Mouse (Mus musculus): ENCODE results near the gene Lsm12.

Gene Lsm12

DNA sequence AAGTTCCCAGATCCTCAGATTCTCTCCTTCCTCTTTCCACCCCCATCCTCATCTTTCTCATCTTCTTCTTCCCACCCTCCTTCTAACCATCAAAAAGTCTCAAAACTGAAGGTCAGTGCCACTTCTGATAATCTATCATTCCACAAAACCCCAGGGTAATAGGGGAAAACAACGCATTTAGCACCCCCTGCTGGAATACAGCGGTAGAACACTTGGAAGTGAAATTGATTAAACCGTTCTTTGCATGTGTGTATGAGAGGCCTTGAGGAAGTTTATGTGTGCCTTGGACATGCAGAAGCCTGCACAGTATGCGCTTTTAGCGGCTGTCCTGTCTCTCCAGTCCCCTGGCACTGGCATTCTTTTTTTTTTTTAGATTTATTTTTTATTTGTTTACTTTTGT lies 44.6 kb downstream of the Lsm12 start:
- no peak for ATAC-seq (ENCODE audit: insufficient number of reproducible peaks, low FRiP score, low TSS enrichment)

DNA sequence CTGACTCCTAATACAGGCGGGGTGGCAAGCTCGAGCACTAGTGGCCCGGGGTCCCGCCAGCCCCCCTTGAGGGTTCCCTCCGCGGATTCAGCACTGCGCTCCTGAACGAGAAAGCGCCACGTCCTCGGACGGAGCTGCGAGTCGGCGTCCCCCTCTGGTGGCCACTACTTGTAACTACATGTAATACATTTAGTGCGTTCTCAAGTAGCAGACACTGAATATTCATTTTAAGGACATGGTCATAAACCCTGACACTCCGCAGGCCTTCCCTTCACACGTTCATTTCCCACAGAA lies 46.7 kb downstream of the Lsm12 start:
- no peak for ATAC-seq (ENCODE audit: insufficient number of reproducible peaks, low FRiP score, low TSS enrichment)

DNA sequence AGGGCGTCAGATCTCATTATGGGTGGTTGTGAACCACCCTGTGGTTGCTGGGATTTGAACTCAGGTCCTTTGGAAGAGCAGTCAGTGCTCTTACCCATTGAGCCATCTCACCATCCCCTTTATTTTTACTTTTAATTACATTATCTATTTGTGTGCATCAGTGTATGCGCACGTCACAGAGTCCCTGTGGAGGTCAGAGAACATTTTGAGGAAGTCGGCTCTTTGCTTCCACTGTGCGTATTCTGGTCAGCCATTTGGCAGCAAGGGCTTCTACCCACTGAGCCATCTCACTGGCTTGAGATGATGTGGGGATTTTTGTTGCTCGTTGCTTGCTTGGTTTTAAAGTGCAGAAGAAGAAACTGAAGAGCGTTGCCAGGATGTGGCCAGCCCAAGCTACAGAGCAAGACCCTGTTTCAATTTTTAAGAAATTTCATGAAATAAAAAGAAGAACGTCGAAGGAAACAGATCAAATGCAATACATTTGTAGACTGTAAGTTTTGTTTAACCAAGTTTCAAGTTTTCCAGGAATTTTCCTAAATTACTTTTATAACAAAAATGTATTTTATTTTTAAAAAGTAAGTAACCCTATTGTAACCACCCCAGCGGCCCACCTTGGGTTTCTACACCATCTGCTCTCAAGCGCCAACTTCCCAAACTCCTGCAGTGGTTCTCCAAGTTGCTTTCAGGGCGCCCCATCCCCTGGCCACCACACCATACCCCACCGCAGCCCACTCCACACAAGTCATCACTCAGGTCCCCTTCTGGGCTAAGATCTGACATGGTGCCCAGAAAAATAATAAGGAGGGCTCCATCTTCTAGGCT lies 47.3 kb downstream of the Lsm12 start:
- no peak for ATAC-seq (ENCODE audit: insufficient number of reproducible peaks, low FRiP score, low TSS enrichment)

DNA sequence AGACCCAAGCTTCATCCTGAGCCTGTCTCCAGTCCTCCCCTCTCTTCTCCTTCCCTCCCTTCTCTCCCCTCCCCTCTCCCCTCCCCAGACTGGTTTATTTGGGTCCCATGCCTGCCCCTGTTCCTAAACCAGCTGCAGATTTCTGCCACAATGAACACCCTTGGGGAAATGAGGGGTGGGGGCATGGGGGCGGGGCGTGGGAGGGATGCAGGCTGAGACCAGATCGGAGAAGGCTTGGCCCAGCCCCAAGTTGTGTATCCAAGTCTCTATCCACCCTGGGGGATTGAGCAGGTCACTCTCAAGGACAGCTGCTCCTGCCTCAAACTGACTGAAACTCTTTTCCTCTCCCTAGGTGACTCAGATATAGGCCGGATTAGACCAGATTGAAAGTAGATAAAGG lies 50.6 kb downstream of the Lsm12 start:
- no peak for ATAC-seq (ENCODE audit: insufficient number of reproducible peaks, low FRiP score, low TSS enrichment)

DNA sequence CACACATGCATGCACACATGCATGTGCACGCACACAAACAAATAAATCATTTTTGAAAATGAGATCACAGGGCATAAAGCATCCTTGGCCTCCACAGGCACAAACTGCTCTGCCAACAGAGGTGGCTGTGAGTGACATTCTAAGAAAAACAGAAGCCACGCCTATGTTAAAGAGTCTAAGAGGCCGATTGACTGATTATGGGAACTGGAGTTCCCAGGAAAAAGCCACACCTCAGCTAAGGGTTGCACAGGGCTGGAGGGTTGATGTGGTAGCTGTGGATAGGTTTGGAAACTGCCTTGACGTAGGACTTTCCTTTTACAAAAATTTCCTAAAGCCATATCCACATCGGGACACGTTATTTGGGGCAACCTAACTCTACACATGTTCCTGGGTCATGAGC lies 67.7 kb downstream of the Lsm12 start:
- ATAC-seq (ENCODE audit: insufficient number of reproducible peaks, low FRiP score, low TSS enrichment) = no peak

DNA sequence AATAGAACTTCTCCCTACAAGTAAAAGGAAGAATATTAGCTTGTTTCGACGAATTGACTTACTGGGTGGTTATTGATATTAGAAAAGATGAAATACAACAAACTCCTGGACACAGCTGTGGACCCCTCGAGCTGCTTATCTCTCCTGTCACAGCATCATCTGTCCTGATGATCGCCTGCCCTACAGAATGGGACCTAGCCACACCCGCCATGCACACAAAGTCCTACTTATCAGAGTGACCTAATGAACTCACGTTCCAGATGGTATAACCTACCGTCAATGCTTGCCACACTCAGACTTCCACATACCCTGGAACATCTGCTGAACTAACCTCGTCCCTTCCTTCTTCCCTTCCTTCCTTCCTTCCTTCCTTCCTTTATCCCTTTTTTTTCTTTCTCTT lies 68.9 kb downstream of the Lsm12 start:
- no peak for ATAC-seq (ENCODE audit: insufficient number of reproducible peaks, low FRiP score, low TSS enrichment)
